Mouse (Mus musculus) hindbrain, embryonic 12.5 days (tissue): ENCODE data around the gene Gzmg. TPM values are rescaled to one million over a fixed set of nuclear protein-coding genes. Genes with fewer than 3 reads are reported as not detected.
"Not testable (repeated sequence)": the region's sequence is repeated elsewhere in the genome, so short reads cannot be mapped to it uniquely, and the experiment has no call there.

Experiments used
- ATAC-seq: fragments of 200-750 bp; cut with Nextera tagmentation; 2 replicates; pipeline ENCODE4 v1.8.0; 2017; ENCODE audit warnings: moderate TSS enrichment; ENCODE audit not compliant: low FRiP score
- H3K27ac ChIP-seq: fragments of 300-500 bp; sonication (generic); 2 replicates; pipeline ENCODE4 v1.5.1; 2016; ENCODE audit warnings: mild to moderate bottlenecking
- H3K27me3 ChIP-seq: fragments of 300-500 bp; sonication (generic); 2 replicates; pipeline ENCODE4 v1.6.1; 2016; ENCODE audit warnings: mild to moderate bottlenecking
- H3K36me3 ChIP-seq: fragments of 300-500 bp; sonication (generic); 2 replicates; pipeline ENCODE4 v1.6.1; 2016; ENCODE audit warnings: mild to moderate bottlenecking
- H3K4me1 ChIP-seq: fragments of 300-500 bp; sonication (generic); 2 replicates; pipeline ENCODE4 v1.6.1; 2016
- H3K4me2 ChIP-seq: fragments of 300-500 bp; sonication (generic); replicated peaks from 2 replicates; pipeline ENCODE4 v1.6.1; 2016; ENCODE audit warnings: mild to moderate bottlenecking
- H3K4me3 ChIP-seq: fragments of 300-500 bp; sonication (generic); 2 replicates; pipeline ENCODE4 v1.5.1; 2016; ENCODE audit warnings: mild to moderate bottlenecking
- H3K9ac ChIP-seq: fragments of 300-500 bp; sonication (generic); 2 replicates; pipeline ENCODE4 v1.6.1; 2016; ENCODE audit warnings: mild to moderate bottlenecking, moderate library complexity
- H3K9me3 ChIP-seq: fragments of 300-500 bp; sonication (generic); replicated peaks from 2 replicates; pipeline ENCODE4 v1.6.1; 2016; ENCODE audit warnings: mild to moderate bottlenecking
- WGBS: fragments of 180-500 bp; shearing (Covaris S2); methylation state at CpG from one replicate; pipeline ENCODE4 v1.1.7; 2016; 5-methylcytosine and 5-hydroxymethylcytosine counted together
- polyA plus RNA-seq: library from polyadenylated mRNA; unstranded; fragments of >200 nt; fragmentation: Nextera tagmentation; extraction: Ambion mirVana; gene quantifications from 2 replicates; pipeline ENCODE4 v1.2.1, GENCODE M21; 2016

Gene Gzmg
- not detected in 2 replicates for polyA plus RNA-seq

DNA sequence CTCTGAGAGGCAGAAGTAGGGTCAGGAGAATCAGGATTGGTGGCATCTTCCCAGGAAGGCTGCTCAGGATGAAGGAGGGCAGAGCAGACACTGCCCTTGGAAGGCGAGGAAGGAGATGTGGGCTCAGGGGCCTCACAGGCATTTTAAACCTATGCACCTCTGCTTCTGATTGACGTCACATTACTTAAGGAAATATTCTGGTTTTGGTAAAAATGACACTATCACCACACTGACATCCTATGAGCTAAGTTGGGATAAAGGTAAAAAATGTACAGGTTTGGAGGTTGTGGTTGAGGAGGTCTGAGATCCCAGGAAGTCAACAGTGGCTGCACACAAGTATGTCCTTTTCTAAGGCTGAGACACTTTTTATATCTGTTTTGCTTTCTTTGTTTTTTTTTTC lies at the start of gene Gzmg:
Gzmg (minus strand) TSS at position 101 of the 400 bp plus-strand sequence.
- ATAC-seq, H3K9me3 ChIP-seq, H3K36me3 ChIP-seq, H3K9ac ChIP-seq, H3K4me2 ChIP-seq, H3K4me3 ChIP-seq, H3K27ac ChIP-seq, H3K27me3 ChIP-seq, H3K4me1 ChIP-seq: not testable (repeated sequence)
- WGBS, result 85% methylated on average over 2 of the region's 2 CpGs

DNA sequence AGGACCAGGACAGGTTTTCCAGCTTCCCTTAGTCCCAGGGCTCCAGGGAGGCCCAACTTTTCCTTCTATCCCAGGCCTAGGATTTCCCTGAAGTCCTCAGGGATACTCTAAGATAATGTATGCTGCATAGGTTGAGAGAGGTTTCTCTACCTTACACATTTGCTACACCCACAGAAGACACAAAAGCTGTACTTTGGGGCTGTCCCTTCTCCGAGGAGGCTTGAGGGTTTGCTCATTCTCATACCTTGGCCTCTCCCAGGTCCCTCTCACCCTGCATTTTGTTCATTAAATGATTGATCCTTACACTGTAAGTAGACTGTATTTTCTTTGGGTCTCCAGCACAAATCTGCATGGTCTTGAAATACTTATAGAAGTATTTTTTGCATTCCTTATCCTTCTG lies 46.2 kb upstream of the Gzmg start:
- Histone ChIP-seq H3K9me3 (no peaks in the 10 kb centered on the region), H3K4me3 (no peak overlapping the region), H3K27ac (no peak overlapping the region), H3K36me3 (no peaks in the 10 kb centered on the region), H3K9ac (no peak overlapping the region), H3K4me2 (no peak overlapping the region), H3K4me1 (no peaks in the 10 kb centered on the region), H3K27me3 (no peaks in the 10 kb centered on the region)
- ATAC-seq, result no peak
- 93% methylated on average over 1 of the region's 1 CpGs for WGBS

DNA sequence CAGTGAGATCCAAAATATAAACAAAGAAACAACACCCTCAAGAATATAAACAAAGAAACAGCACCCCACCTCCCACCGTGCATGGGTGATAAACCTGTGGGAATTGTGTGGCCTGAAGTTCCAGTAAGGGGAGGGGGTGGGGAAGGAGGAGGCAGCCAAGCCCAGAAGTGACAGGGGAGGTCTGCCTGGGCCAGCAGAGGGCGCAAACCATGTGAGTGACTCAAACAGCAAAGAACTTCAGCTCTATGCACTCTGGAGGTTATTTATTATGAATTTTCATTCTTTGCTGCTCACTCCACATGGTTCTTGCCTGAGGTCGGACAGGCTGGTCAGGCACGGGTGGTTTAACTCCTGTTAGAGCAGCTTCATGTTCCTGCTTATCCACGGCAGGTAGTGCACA lies 45.6 kb upstream of the Gzmg start:
- not testable (repeated sequence) for H3K9me3 ChIP-seq, ATAC-seq, H3K4me1 ChIP-seq, H3K27me3 ChIP-seq, H3K36me3 ChIP-seq, H3K4me2 ChIP-seq, H3K4me3 ChIP-seq, H3K9ac ChIP-seq, H3K27ac ChIP-seq
- 42% methylated on average over 5 of the region's 5 CpGs for WGBS

DNA sequence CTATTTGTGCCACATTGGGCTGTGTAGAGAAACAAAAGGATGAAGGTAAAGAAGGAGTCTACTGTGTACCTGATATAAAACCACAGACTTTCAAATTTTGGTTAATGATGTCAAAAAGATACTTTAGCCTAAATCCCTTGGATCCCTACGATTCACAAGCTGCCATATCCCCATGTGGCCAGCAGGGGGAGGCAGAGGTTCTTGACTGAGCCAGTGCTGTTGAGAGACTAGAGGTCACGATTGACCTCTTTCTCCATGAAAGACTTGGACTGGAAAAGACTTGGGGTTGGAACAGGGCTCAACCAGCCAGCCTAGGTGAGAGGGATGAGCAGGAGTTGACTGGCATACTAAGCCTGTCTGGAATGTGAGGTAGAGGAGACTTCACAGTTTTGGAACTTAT lies 44.6 kb upstream of the Gzmg start:
- H3K27ac ChIP-seq, result no peak overlapping the region
- no peak overlapping the region for H3K9ac ChIP-seq
- H3K4me1 ChIP-seq, result no peaks in the 10 kb centered on the region
- H3K27me3 ChIP-seq, result no peaks in the 10 kb centered on the region
- no peaks in the 10 kb centered on the region for H3K36me3 ChIP-seq
- H3K4me3 ChIP-seq, result no peak overlapping the region
- WGBS, result 14% methylated on average over 2 of the region's 2 CpGs
- H3K4me2 ChIP-seq, result no peak overlapping the region
- no peaks in the 10 kb centered on the region for H3K9me3 ChIP-seq
- no peak for ATAC-seq

DNA sequence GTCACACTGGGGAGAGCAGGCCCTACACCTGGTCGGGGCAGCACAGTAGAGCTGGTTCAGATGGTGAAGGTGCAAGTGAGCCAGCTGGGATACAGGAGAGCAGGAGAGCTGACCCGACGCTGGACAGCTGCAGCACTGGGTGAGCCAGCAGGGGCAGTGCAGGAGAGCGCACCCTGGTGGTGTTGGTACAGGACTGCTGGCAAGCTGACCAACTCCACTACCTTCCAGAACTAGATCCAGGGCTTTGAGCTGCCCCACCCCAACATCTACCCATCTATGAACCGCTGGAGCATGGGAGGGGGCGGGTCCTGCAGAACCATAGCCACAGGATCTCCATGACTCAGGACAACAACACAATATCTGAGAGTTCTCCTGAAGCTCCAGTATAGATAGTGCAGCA lies 27.6 kb upstream of the Gzmg start:
- Histone ChIP-seq H3K36me3 (no peaks in the 10 kb centered on the region), H3K27me3 (no peaks in the 10 kb centered on the region), H3K9me3 (no peaks in the 10 kb centered on the region), H3K4me1 (no peaks in the 10 kb centered on the region), H3K4me3 (no peak overlapping the region), H3K4me2 (no peak overlapping the region), H3K27ac (no peak overlapping the region), H3K9ac (no peak overlapping the region)
- ATAC-seq, result no peak
- WGBS, result 61% methylated on average over 6 of the region's 6 CpGs

DNA sequence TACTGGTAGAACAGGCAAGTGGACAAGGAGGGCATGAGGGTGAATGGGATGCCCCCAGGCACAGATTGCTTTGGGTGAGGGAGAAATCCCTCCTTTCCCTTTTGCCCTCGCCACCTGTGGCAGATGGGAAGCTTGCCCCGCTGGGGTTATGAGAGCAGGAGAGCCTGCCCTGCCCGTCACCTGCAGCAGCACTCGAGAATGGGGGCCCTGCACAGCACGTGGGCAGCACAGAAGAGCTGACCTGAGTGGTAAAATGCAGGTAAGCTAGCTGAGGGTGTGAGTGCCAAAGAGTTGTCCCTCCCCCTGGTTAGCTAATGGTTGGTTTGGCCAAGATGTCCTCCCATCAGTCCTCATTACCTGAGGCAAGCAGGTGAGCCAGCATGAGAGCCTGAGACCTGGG lies 27.1 kb upstream of the Gzmg start:
- Histone ChIP-seq H3K9ac (no peak overlapping the region), H3K36me3 (no peaks in the 10 kb centered on the region), H3K27me3 (no peaks in the 10 kb centered on the region), H3K4me1 (no peaks in the 10 kb centered on the region), H3K4me3 (no peak overlapping the region), H3K9me3 (no peaks in the 10 kb centered on the region), H3K4me2 (no peak overlapping the region), H3K27ac (no peak overlapping the region)
- WGBS, result 82% methylated on average over 5 of the region's 5 CpGs
- ATAC-seq, result no peak

DNA sequence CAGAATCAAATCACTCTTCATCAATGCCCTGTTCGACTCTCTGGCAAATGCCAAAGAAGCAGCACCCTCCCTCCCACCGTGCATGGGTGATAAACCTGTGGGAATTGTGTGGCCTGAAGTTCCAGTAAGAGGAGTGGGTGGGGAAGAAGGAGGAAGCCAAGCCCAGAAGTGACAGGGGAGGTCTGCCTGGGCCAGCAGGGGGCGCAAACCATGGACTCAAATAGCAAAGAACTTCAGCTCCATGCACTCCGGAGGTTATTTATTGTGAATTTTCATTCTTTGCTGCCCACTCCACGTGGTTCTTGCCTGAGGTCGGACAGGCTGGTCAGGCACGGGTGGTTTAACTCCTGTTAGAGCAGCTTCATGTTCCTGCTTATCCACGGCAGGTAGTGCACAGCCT lies 18.3 kb upstream of the Gzmg start:
- not testable (repeated sequence) for H3K9me3 ChIP-seq, H3K4me3 ChIP-seq, ATAC-seq, H3K27me3 ChIP-seq, H3K9ac ChIP-seq, H3K27ac ChIP-seq, H3K4me2 ChIP-seq, H3K36me3 ChIP-seq, H3K4me1 ChIP-seq
- WGBS, result 28% methylated on average over 8 of the region's 8 CpGs

DNA sequence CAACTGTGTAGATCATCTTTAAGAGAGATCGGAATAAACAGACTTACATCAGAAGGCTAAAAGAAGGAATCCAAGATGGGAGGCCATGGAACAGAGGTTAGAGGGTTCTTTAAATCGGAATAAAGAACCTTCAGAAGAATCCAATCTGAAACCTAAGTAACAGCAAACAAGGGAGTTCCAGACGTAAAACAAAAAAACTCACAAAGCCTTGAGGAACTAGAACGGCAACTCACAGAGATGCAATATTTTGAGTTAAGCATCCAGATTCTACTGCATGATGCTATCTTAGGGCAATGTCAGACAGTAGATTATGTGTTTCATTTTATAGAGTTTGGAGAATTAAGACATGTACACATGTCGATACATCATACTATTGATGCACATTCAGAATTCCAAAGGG lies 15.1 kb upstream of the Gzmg start, which contains the start of gene Gzmn:
Gzmn (minus strand) TSS at position 101 of the 400 bp plus-strand sequence.
- Histone ChIP-seq H3K4me1 (no peaks in the 10 kb centered on the region), H3K9me3 (no peaks in the 10 kb centered on the region), H3K4me2 (no peak within 1 kb of the TSS), H3K27me3 (no peaks in the 10 kb centered on the region), H3K27ac (no peak within 1 kb of the TSS), H3K4me3 (no peak within 1 kb of the TSS), H3K36me3 (no peaks in the 10 kb centered on the region), H3K9ac (no peak within 1 kb of the TSS)
- 90% methylated on average over 5 of the region's 5 CpGs for WGBS
- no peak for ATAC-seq

DNA sequence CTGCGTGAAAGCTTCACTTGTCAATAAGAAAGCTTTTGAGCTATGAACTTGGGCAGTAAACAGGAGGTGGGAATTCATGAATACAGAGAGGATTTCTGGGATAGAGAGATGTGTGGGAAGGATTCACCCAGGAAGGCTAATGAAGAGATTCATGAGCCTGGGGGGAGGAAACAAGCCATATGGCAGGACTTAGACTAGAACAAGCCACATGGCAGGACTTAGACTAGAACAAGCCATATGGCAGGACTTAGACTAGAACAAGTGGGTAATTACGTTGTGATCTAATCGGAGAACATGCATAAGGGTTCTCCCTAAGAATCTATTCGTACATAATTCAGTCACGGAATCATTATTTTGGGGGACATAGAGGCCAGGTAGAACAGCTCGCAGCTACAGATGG lies 14.0 kb upstream of the Gzmg start:
- no peaks in the 10 kb centered on the region for H3K4me1 ChIP-seq
- 96% methylated on average over 6 of the region's 6 CpGs for WGBS
- no peaks in the 10 kb centered on the region for H3K36me3 ChIP-seq
- H3K27ac ChIP-seq, result no peak overlapping the region
- no peak for ATAC-seq
- H3K9me3 ChIP-seq, result no peaks in the 10 kb centered on the region
- H3K4me2 ChIP-seq, result no peak overlapping the region
- no peaks in the 10 kb centered on the region for H3K27me3 ChIP-seq
- no peak overlapping the region for H3K9ac ChIP-seq
- no peak overlapping the region for H3K4me3 ChIP-seq

DNA sequence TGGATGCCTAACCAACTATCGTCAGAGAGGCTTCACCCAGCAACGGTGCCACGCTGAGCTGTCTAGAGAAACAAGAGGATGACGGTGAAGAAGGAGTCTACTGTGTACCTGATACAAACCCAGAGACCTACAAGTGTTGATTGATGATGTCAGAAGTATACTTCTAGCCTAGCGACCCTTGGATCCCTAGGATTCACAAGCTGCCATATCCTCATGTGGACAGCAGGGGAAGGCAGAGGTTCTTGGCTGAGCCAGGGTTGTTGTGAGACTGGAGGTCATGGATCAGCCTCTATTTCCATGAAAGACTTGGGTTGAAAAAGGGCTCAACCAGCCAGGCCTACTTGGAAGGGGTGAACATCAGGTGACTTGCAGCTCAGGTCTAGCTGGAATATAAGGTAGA lies 13.4 kb upstream of the Gzmg start:
- H3K4me3 ChIP-seq, result no peak overlapping the region
- no peaks in the 10 kb centered on the region for H3K36me3 ChIP-seq
- ATAC-seq, result no peak
- H3K4me1 ChIP-seq, result no peaks in the 10 kb centered on the region
- no peak overlapping the region for H3K4me2 ChIP-seq
- no peaks in the 10 kb centered on the region for H3K9me3 ChIP-seq
- 90% methylated on average over 5 of the region's 5 CpGs for WGBS
- H3K27me3 ChIP-seq, result no peaks in the 10 kb centered on the region
- no peak overlapping the region for H3K27ac ChIP-seq
- H3K9ac ChIP-seq, result no peak overlapping the region

DNA sequence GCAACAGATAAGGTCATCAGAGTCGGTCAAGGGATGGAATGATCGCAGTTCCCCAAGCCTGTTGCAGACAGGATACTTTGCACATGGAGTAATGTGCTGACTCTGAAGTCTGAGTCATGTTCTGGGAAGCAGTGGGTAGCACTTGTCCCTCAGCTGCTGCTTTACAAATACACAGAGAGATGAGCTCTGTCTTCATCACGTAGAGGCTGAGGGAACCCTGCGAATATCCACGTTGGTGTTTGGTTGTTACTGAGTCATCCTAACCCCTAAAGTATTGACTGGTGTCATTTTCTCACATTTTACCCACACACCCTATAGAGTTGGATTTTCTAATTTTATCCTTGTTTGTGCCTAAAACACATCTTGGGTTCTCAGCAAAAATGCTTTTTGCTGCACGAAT lies 8.6 kb upstream of the Gzmg start:
- Histone ChIP-seq H3K4me2 (no peak overlapping the region), H3K27me3 (no peaks in the 10 kb centered on the region), H3K4me1 (no peaks in the 10 kb centered on the region), H3K27ac (no peak overlapping the region), H3K36me3 (no peaks in the 10 kb centered on the region), H3K9me3 (no peaks in the 10 kb centered on the region), H3K9ac (no peak overlapping the region), H3K4me3 (no peak overlapping the region)
- WGBS, result 85% methylated on average over 6 of the region's 6 CpGs
- no peak for ATAC-seq

DNA sequence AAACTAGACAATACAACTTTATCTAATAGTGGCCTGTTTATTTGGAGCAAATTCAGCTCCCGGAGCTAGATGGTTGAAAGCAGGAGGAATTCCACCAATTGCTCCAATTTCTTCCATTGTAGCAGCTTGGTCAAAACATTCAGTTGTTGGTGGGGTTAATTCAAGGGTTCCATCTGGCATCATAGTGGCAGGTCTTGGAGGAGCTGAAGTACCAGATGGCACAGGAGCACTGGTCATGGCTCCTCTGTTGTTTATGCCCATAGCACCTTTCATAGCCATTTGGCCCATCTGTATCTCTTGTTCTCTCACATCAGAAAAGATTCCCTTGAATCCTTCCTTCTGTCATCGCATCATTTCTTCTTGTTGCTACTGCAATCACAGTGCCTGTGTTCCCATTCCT lies 2.7 kb upstream of the Gzmg start:
- Histone ChIP-seq H3K9ac (no peak overlapping the region), H3K4me3 (no peak overlapping the region), H3K4me1 (no peaks in the 10 kb centered on the region), H3K36me3 (no peaks in the 10 kb centered on the region), H3K9me3 (no peaks in the 10 kb centered on the region), H3K4me2 (no peak overlapping the region), H3K27me3 (no peaks in the 10 kb centered on the region), H3K27ac (no peak overlapping the region)
- no peak for ATAC-seq
- 91% methylated on average over 2 of the region's 2 CpGs for WGBS

DNA sequence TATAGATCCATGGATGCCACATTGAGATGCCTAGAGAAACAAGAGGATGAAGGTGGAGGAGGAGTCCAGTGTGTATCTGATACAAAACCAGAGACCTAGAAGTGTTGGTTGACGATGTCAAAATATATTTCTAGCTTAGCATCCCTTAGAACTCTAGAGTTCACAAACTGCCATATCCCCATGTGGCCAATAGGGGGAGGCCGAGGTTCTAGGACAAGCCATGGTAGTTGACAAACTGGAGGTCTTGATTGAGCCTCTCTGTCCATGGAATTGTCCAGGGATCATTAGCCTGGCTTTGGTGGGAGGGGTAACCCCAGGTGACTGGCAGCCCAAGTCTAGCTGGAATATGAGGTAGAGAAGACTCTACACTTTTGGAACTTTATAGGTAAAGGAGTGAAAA lies 4.0 kb downstream of the Gzmg start:
- no peaks in the 10 kb centered on the region for H3K9me3 ChIP-seq
- H3K4me3 ChIP-seq, result no peak overlapping the region
- no peaks in the 10 kb centered on the region for H3K27me3 ChIP-seq
- no peak overlapping the region for H3K27ac ChIP-seq
- no peaks in the 10 kb centered on the region for H3K4me1 ChIP-seq
- no peak overlapping the region for H3K9ac ChIP-seq
- no peaks in the 10 kb centered on the region for H3K36me3 ChIP-seq
- ATAC-seq, result no peak
- no peak overlapping the region for H3K4me2 ChIP-seq
- WGBS, result 70% methylated on average over 2 of the region's 2 CpGs

DNA sequence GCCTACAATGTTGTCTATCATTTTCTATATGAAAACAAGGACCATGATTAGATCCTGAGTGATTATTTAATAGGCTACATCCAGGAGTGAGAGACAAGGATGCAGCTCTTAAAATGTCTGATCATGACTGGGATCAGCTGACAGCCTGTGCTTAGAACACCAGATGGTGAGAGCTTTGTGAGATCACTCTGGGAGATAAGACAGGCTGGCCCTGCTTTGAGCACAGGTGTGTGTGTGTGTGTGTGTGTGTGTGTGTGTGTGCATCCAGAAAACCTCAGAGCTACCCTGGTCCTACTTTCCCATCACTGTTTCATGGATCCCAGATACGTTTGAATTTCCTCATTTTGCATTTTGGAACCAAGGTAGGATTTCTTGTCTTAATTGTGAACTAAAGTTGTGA lies 25.7 kb downstream of the Gzmg start:
- WGBS, result 87% methylated on average over 1 of the region's 1 CpGs
- not testable (repeated sequence) for H3K4me1 ChIP-seq, H3K9me3 ChIP-seq, H3K36me3 ChIP-seq, H3K4me3 ChIP-seq, H3K4me2 ChIP-seq, ATAC-seq, H3K27me3 ChIP-seq, H3K27ac ChIP-seq, H3K9ac ChIP-seq
